In genomic region chr2:158774886-158775285, GRCm38 (mm10) we compare ENCODE assay signal across 15 mouse cellular contexts.
"Had no signal": no experiment of that assay in that cellular context is flagged by ENCODE, and none has a peak within 500 bp of the region (broad histone marks: within the 10 kb centered on the region; RNA-seq: fewer than 3 reads in every experiment).

No protein-coding gene starts in this region.

- DNase-seq: kidney, postnatal 36 days; layer of hippocampus, adult 9-11 months; layer of hippocampus, postnatal 36 days; lung, postnatal 10 days; lung, postnatal 4 days; midbrain, embryonic 14.5 days; right cerebral cortex, adult 18-20 months; right cerebral cortex, postnatal 25 days; thymus, postnatal 36 days had no signal

- H3K9me3 ChIP-seq: limb, embryonic 15.5 days; liver, embryonic 12.5 days; neural tube, embryonic 15.5 days had no signal

- H3K4me2 ChIP-seq: limb, embryonic 15.5 days; liver, embryonic 12.5 days; lung, embryonic 14.5 days; neural tube, embryonic 15.5 days had no signal

- H3K27me3 ChIP-seq: limb, embryonic 15.5 days; liver, embryonic 12.5 days; neural tube, embryonic 15.5 days had no signal

- H3K9ac ChIP-seq: limb, embryonic 15.5 days; liver, embryonic 12.5 days; lung, embryonic 14.5 days; neural tube, embryonic 15.5 days had no signal

- H3K4me3 ChIP-seq: limb, embryonic 15.5 days; liver, embryonic 12.5 days; myocyte; neural tube, embryonic 15.5 days had no signal

- ATAC-seq: liver, embryonic 12.5 days had no signal

- H3K27ac ChIP-seq: kidney, postnatal 0 days; limb, embryonic 15.5 days; liver, embryonic 12.5 days; neural tube, embryonic 15.5 days had no signal

- H3K36me3 ChIP-seq: neural tube, embryonic 15.5 days had no signal
